Mouse (Mus musculus): ENCODE data around the gene Suclg1. TPM values are rescaled to one million over a fixed set of nuclear protein-coding genes. Genes with fewer than 3 reads are reported as not detected.

Gene Suclg1
- polyA plus RNA-seq (2015; fragmentation: Nextera tagmentation; extraction: Ambion mirVana): 235 and 239 TPM in 2 replicates

- peaks cover 27% of the 10 kb centered on the region for H3K4me1 ChIP-seq (ENCODE audit: insufficient read depth)
- no peaks in the 10 kb centered on the region for H3K27me3 ChIP-seq (ENCODE audit: insufficient read depth, low read length)
- peak; percentile 88 for DNase-seq
- WGBS (ENCODE audit: insufficient replicate concordance): 1% methylated on average over 56 of the region's 58 CpGs
- no peaks in the 10 kb centered on the region for H3K9me3 ChIP-seq (ENCODE audit: low read length)
- peak within 1 kb of the TSS; percentile 95 for H3K9ac ChIP-seq (replicated peaks)
- TF ChIP-seq EP300 (IDR thresholded peaks at IDR 0.05; ENCODE audit: low read depth): no peak; the same call in none of the 2 replicates
- no peak for TF ChIP-seq CTCF (IDR thresholded peaks at IDR 0.05; ENCODE audit: low read depth)
- H3K4me2 ChIP-seq (ENCODE audit: low read depth, low read length): peak within 1 kb of the TSS; percentile 86
- H3K36me3 ChIP-seq (replicated peaks; ENCODE audit: insufficient read depth, low read length): no peaks in the 10 kb centered on the region
- peak within 1 kb of the TSS; percentile 88 for H3K4me3 ChIP-seq (ENCODE audit: low read depth, low read length)
- H3K27ac ChIP-seq (ENCODE audit: low read depth): peak within 1 kb of the TSS; percentile 92
- ATAC-seq: peak; percentile 92
Measured at GRCm38 (mm10) chr6:73248237-73249048, at the start of gene Suclg1. TSS of gene Suclg1 (plus strand) at chr6:73248382.

DNA sequence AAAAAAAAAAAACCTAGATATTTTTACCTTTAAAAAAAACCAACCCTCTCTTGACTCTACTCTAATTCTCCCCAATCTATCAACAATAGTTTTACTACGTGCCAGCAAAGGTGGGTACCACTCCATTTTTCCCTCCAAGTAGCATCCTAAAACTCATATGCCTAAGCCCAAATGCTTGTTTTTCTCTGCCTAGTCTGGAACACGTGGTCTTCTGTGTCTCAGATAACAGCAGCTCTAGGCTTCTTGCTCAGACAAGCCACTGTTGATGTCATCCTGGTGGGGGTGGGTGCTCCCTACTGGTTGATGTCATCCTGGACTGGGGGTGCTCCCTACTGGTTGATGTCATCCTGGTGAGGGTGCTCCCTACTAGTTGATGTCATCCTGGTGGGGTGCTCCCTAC is 44.5 kb upstream of the Suclg1 start:
- Histone ChIP-seq H3K36me3 (replicated peaks; ENCODE audit: insufficient read depth, low read length) (no peaks in the 10 kb centered on the region), H3K4me1 (ENCODE audit: insufficient read depth) (no peaks in the 10 kb centered on the region), H3K27me3 (ENCODE audit: insufficient read depth, low read length) (no peaks in the 10 kb centered on the region), H3K9ac (replicated peaks) (no peak overlapping the region), H3K4me3 (ENCODE audit: low read depth, low read length) (no peak overlapping the region), H3K9me3 (ENCODE audit: low read length) (no peaks in the 10 kb centered on the region), H3K4me2 (ENCODE audit: low read depth, low read length) (no peak overlapping the region), H3K27ac (ENCODE audit: low read depth) (no peak overlapping the region)
- ATAC-seq (no peak), DNase-seq (no peak)
- WGBS (ENCODE audit: insufficient replicate concordance): 61% methylated on average over 2 of the region's 2 CpGs
- TF ChIP-seq CTCF (IDR thresholded peaks at IDR 0.05; ENCODE audit: low read depth) (no peak), EP300 (IDR thresholded peaks at IDR 0.05; ENCODE audit: low read depth) (no peak)

- H3K4me3 ChIP-seq (ENCODE audit: low read depth, low read length): no peak overlapping the region
- TF ChIP-seq CTCF (IDR thresholded peaks at IDR 0.05; ENCODE audit: low read depth): peak; percentile 31
- no peak for TF ChIP-seq EP300 (IDR thresholded peaks at IDR 0.05; ENCODE audit: low read depth)
- 55% methylated on average over 4 of the region's 4 CpGs for WGBS (ENCODE audit: insufficient replicate concordance)
- H3K9me3 ChIP-seq (ENCODE audit: low read length): no peaks in the 10 kb centered on the region
- H3K4me1 ChIP-seq (ENCODE audit: insufficient read depth): 0 out of 2 replicates have a peak, but pooled peaks cover 3% of the 10 kb centered on the region
- H3K27me3 ChIP-seq (ENCODE audit: insufficient read depth, low read length): no peaks in the 10 kb centered on the region
- no peak for DNase-seq
- no peak for ATAC-seq
- no peak overlapping the region for H3K4me2 ChIP-seq (ENCODE audit: low read depth, low read length)
- no peaks in the 10 kb centered on the region for H3K36me3 ChIP-seq (replicated peaks; ENCODE audit: insufficient read depth, low read length)
- H3K27ac ChIP-seq (ENCODE audit: low read depth): no peak overlapping the region
- no peak overlapping the region for H3K9ac ChIP-seq (replicated peaks)
Measured at GRCm38 (mm10) chr6:73204937-73205336, 43.2 kb upstream of the Suclg1 start.

GRCm38 (mm10) chr6:73209598-73209997 is 38.6 kb upstream of the Suclg1 start:
- Histone ChIP-seq H3K4me1 (ENCODE audit: insufficient read depth) (0 out of 2 replicates have a peak, but pooled peaks cover 3% of the 10 kb centered on the region), H3K4me2 (ENCODE audit: low read depth, low read length) (no peak overlapping the region), H3K9ac (replicated peaks) (no peak overlapping the region), H3K36me3 (replicated peaks; ENCODE audit: insufficient read depth, low read length) (no peaks in the 10 kb centered on the region), H3K27ac (ENCODE audit: low read depth) (no peak overlapping the region), H3K4me3 (ENCODE audit: low read depth, low read length) (no peak overlapping the region), H3K9me3 (ENCODE audit: low read length) (no peaks in the 10 kb centered on the region), H3K27me3 (ENCODE audit: insufficient read depth, low read length) (no peaks in the 10 kb centered on the region)
- no peak for ATAC-seq
- no peak for TF ChIP-seq CTCF (IDR thresholded peaks at IDR 0.05; ENCODE audit: low read depth)
- no peak for TF ChIP-seq EP300 (IDR thresholded peaks at IDR 0.05; ENCODE audit: low read depth)
- DNase-seq: no peak
- 81% methylated on average over 6 of the region's 6 CpGs for WGBS (ENCODE audit: insufficient replicate concordance)

- no peak overlapping the region for H3K4me3 ChIP-seq (ENCODE audit: low read depth, low read length)
- H3K27ac ChIP-seq (ENCODE audit: low read depth): no peak overlapping the region
- H3K9ac ChIP-seq (replicated peaks): no peak overlapping the region
- ATAC-seq (no peak), DNase-seq (peak; percentile 26)
- no peak for TF ChIP-seq CTCF (IDR thresholded peaks at IDR 0.05; ENCODE audit: low read depth)
- TF ChIP-seq EP300 (IDR thresholded peaks at IDR 0.05; ENCODE audit: low read depth): no peak
- 0 out of 2 replicates have a peak, but pooled peaks cover 3% of the 10 kb centered on the region for H3K4me1 ChIP-seq (ENCODE audit: insufficient read depth)
- H3K27me3 ChIP-seq (ENCODE audit: insufficient read depth, low read length): no peaks in the 10 kb centered on the region
- H3K36me3 ChIP-seq (replicated peaks; ENCODE audit: insufficient read depth, low read length): no peaks in the 10 kb centered on the region
- WGBS (ENCODE audit: insufficient replicate concordance): 33% methylated on average over 4 of the region's 4 CpGs
- H3K4me2 ChIP-seq (ENCODE audit: low read depth, low read length): no peak overlapping the region
- no peaks in the 10 kb centered on the region for H3K9me3 ChIP-seq (ENCODE audit: low read length)
Measured at GRCm38 (mm10) chr6:73210445-73210972, 37.7 kb upstream of the Suclg1 start.

- no peak for DNase-seq
- H3K27me3 ChIP-seq (ENCODE audit: insufficient read depth, low read length): no peaks in the 10 kb centered on the region
- 0 out of 2 replicates have a peak, but pooled peaks cover 3% of the 10 kb centered on the region for H3K4me1 ChIP-seq (ENCODE audit: insufficient read depth)
- TF ChIP-seq CTCF (IDR thresholded peaks at IDR 0.05; ENCODE audit: low read depth) (no peak), EP300 (IDR thresholded peaks at IDR 0.05; ENCODE audit: low read depth) (no peak)
- no peak overlapping the region for H3K4me3 ChIP-seq (ENCODE audit: low read depth, low read length)
- WGBS (ENCODE audit: insufficient replicate concordance): 63% methylated on average over 3 of the region's 3 CpGs
- H3K27ac ChIP-seq (ENCODE audit: low read depth): no peak overlapping the region
- H3K4me2 ChIP-seq (ENCODE audit: low read depth, low read length): no peak overlapping the region
- no peak overlapping the region for H3K9ac ChIP-seq (replicated peaks)
- no peak for ATAC-seq
- H3K36me3 ChIP-seq (replicated peaks; ENCODE audit: insufficient read depth, low read length): no peaks in the 10 kb centered on the region
- H3K9me3 ChIP-seq (ENCODE audit: low read length): no peaks in the 10 kb centered on the region
Measured at GRCm38 (mm10) chr6:73211036-73211435, 37.1 kb upstream of the Suclg1 start.
